ENCODE assay signal across 8 mouse cellular contexts in genomic region chr7:19093537-19094385, GRCm38 (mm10). TPM values are rescaled to one million over a fixed set of nuclear protein-coding genes. Genes with fewer than 3 reads are reported as not detected.
DNase-seq lines count a peak whose midpoint lies in the region; ATAC-seq lines count a peak whose summit lies in the region.

No protein-coding gene starts in this region.

- peaks cover 44% of the 10 kb centered on the region for H3K27me3 ChIP-seq in hindbrain, embryonic 15.5 days

- peak; percentile 75 for DNase-seq in T-cell, adult 2 months (ENCODE audit: low spot score)
- peak; percentile 74 to 83 for DNase-seq in cerebellum, postnatal 4 days (ENCODE audit: low spot score in 2 of 2)
- peak; percentile 93 for DNase-seq in gastrocnemius, adult 18-20 months (ENCODE audit: low spot score)
- DNase-seq in left cerebral cortex, adult 18-20 months (ENCODE audit: low spot score in 2 of 2) = peak; percentile 70 to 81
- peak; percentile 74 to 76 for DNase-seq in right cerebral cortex, adult 2 months (ENCODE audit: low spot score in 2 of 2)
- DNase-seq in urinary bladder, postnatal 10 days (ENCODE audit: low spot score) = peak; percentile 89

- ATAC-seq in hindbrain, embryonic 15.5 days (ENCODE audit: low FRiP score, low read depth) = peak; percentile 68

- peak overlapping the region; percentile 99 for H3K4me2 ChIP-seq in hindbrain, embryonic 15.5 days

- H3K4me3 ChIP-seq in hindbrain, embryonic 15.5 days = peak overlapping the region; percentile 47
- H3K4me3 ChIP-seq in macrophage (ENCODE audit: inconsistent target) = peak overlapping the region; percentile 36

- H3K4me1 ChIP-seq in hindbrain, embryonic 15.5 days (replicated peaks) = peaks cover 52% of the 10 kb centered on the region

- peaks cover 18% of the 10 kb centered on the region for H3K36me3 ChIP-seq in hindbrain, embryonic 15.5 days
- no peaks in the 10 kb centered on the region for H3K36me3 ChIP-seq in macrophage (ENCODE audit: inconsistent target)

- peak overlapping the region; percentile 82 for H3K27ac ChIP-seq in hindbrain, embryonic 15.5 days (replicated peaks)
- peak overlapping the region; percentile 38 for H3K27ac ChIP-seq in macrophage

- no peaks in the 10 kb centered on the region for H3K9me3 ChIP-seq in hindbrain, embryonic 15.5 days

- no peaks in the 10 kb centered on the region for H3K79me2 ChIP-seq in macrophage (ENCODE audit: inconsistent target)

- H3K9ac ChIP-seq in hindbrain, embryonic 15.5 days = peak overlapping the region; percentile 54

- under 1% methylated on average over 44 of the region's 45 CpGs for WGBS in hindbrain, embryonic 15.5 days
- WGBS in macrophage (ENCODE audit: missing documents) = 2% methylated on average over 45 of the region's 45 CpGs

RNA-seq across cellular contexts. Expression of gene Six5, which starts 0.6 kb away (rescaled TPM):
- total RNA-seq in gastrocnemius, adult 18-20 months (2021) = 1 to 10 TPM; 1.7 to 2.1 TPM
- polyA plus RNA-seq in hindbrain, embryonic 15.5 days (2015; fragmentation: Nextera tagmentation; extraction: Ambion mirVana) = 2.5 and 2.6 TPM in 2 replicates
- total RNA-seq in left cerebral cortex, adult 18-20 months (2021) = 1 to 10 TPM; 2.3 to 3.0 TPM
- 1 to 10 TPM; 1.8 to 6.0 (median 3.2) TPM for total RNA-seq in macrophage (2018; cell fraction: chromatin; rRNA removed)
- under 1 TPM; 0.09 to 0.61 (median 0.27) TPM for total RNA-seq in macrophage (2018; cell fraction: cytosol; rRNA removed)
- 1 to 10 TPM in 25 of 26 experiments, under 1 TPM in 1; 0.69 to 4.2 (median 2.2) TPM for total RNA-seq in macrophage (2018; cell fraction: nucleus; rRNA removed)
- 0.22 to 0.68 TPM (median 0.24 TPM) in 3 replicates for polyA plus RNA-seq in macrophage (2018)

RNA-seq across cellular contexts. Expression of gene Dmpk, which starts 10.1 kb away (rescaled TPM):
- 100 to 1,000 TPM; 232 to 265 TPM for total RNA-seq in gastrocnemius, adult 18-20 months (2021)
- polyA plus RNA-seq in hindbrain, embryonic 15.5 days (2015; fragmentation: Nextera tagmentation; extraction: Ambion mirVana) = 10.5 and 10.9 TPM in 2 replicates
- 10 to 100 TPM; 26.6 to 32.0 TPM for total RNA-seq in left cerebral cortex, adult 18-20 months (2021)
- total RNA-seq in macrophage (2018; cell fraction: chromatin; rRNA removed) = 10 to 100 TPM in 9 of 26 experiments, 1 to 10 TPM in 15, under 1 TPM in 1, not detected in 1; 0.74 to 37.9 (median 6.5) TPM
- 1 to 10 TPM in 8 of 26 experiments, under 1 TPM in 18; 0.14 to 2.9 (median 0.64) TPM for total RNA-seq in macrophage (2018; cell fraction: cytosol; rRNA removed)
- 100 to 1,000 TPM in 2 of 26 experiments, 1 to 10 TPM in 19, under 1 TPM in 3, not detected in 2; 0.40 to 110 (median 2.6) TPM for total RNA-seq in macrophage (2018; cell fraction: nucleus; rRNA removed)
- 0.66 to 30.4 TPM (median 0.95 TPM) in 3 replicates for polyA plus RNA-seq in macrophage (2018)

RNA-seq across cellular contexts. Expression of gene Dmwd, which starts 17.7 kb away (rescaled TPM):
- 10 to 100 TPM; 33.8 to 39.1 TPM for total RNA-seq in gastrocnemius, adult 18-20 months (2021)
- 36.2 and 42.5 TPM in 2 replicates for polyA plus RNA-seq in hindbrain, embryonic 15.5 days (2015; fragmentation: Nextera tagmentation; extraction: Ambion mirVana)
- 100 to 1,000 TPM; 143 TPM for total RNA-seq in left cerebral cortex, adult 18-20 months (2021)
- 10 to 100 TPM in 2 of 26 experiments, 1 to 10 TPM in 18, under 1 TPM in 5, not detected in 1; 0.47 to 19.3 (median 2.4) TPM for total RNA-seq in macrophage (2018; cell fraction: chromatin; rRNA removed)
- 1 to 10 TPM in 13 of 26 experiments, under 1 TPM in 13; 0.22 to 5.2 (median 1.00) TPM for total RNA-seq in macrophage (2018; cell fraction: cytosol; rRNA removed)
- 10 to 100 TPM in 2 of 26 experiments, 1 to 10 TPM in 13, under 1 TPM in 9, not detected in 2; 0.28 to 32.9 (median 2.3) TPM for total RNA-seq in macrophage (2018; cell fraction: nucleus; rRNA removed)
- 0.19 to 12.9 TPM (median 0.32 TPM) in 3 replicates for polyA plus RNA-seq in macrophage (2018)

RNA-seq across cellular contexts. Expression of gene Gm4969, which starts 24.4 kb away (rescaled TPM):
- not detected for total RNA-seq in gastrocnemius, adult 18-20 months (2021)
- 6.9 and 8.1 TPM in 2 replicates for polyA plus RNA-seq in hindbrain, embryonic 15.5 days (2015; fragmentation: Nextera tagmentation; extraction: Ambion mirVana)
- total RNA-seq in left cerebral cortex, adult 18-20 months (2021) = under 1 TPM; 0.16 to 0.40 TPM
- total RNA-seq in macrophage (2018; cell fraction: chromatin; rRNA removed) = under 1 TPM in 1 of 26 experiments, not detected in 25; 0.30 TPM
- total RNA-seq in macrophage (2018; cell fraction: cytosol; rRNA removed) = not detected
- total RNA-seq in macrophage (2018; cell fraction: nucleus; rRNA removed) = under 1 TPM in 1 of 26 experiments, not detected in 25; 0.12 TPM
- not detected in 3 replicates for polyA plus RNA-seq in macrophage (2018)

RNA-seq across cellular contexts. Expression of gene Fbxo46, which starts 25.9 kb away (rescaled TPM):
- total RNA-seq in gastrocnemius, adult 18-20 months (2021) = 1 to 10 TPM; 2.2 to 2.6 TPM
- polyA plus RNA-seq in hindbrain, embryonic 15.5 days (2015; fragmentation: Nextera tagmentation; extraction: Ambion mirVana) = 16.2 and 16.6 TPM in 2 replicates
- total RNA-seq in left cerebral cortex, adult 18-20 months (2021) = 10 to 100 TPM; 13.6 to 15.6 TPM
- 1 to 10 TPM; 3.2 to 9.8 (median 6.3) TPM for total RNA-seq in macrophage (2018; cell fraction: chromatin; rRNA removed)
- total RNA-seq in macrophage (2018; cell fraction: cytosol; rRNA removed) = 10 to 100 TPM in 1 of 26 experiments, 1 to 10 TPM in 25; 3.2 to 10.1 (median 7.7) TPM
- 10 to 100 TPM in 5 of 26 experiments, 1 to 10 TPM in 21; 3.6 to 12.1 (median 7.2) TPM for total RNA-seq in macrophage (2018; cell fraction: nucleus; rRNA removed)
- 3.8 to 6.0 TPM (median 4.4 TPM) in 3 replicates for polyA plus RNA-seq in macrophage (2018)

Comparison
In these comparisons a context has a peak if more than half of its experiments do, and no peak if none do; other contexts are left out.
1. Peak in every context shown above with its lines: DNase-seq, ATAC-seq, H3K4me3 ChIP-seq and H3K27ac ChIP-seq.
2. RNA of gene Dmpk, which starts 10.1 kb away (total RNA-seq): 232 to 265 TPM in gastrocnemius, adult 18-20 months; 26.6 to 32.0 TPM in left cerebral cortex, adult 18-20 months; every median in the first group is over 4 times any median in the second.